Mouse (Mus musculus) cortical plate, adult 2 months (tissue): ENCODE results near the gene Cacna2d2.
A peak's percentile ranks its signal among the peaks of the same experiment; 100 is the strongest.

ENCODE experiments used
- CTCF ChIP-seq: fragments of 200-500 bp; IDR thresholded peaks from 2 replicates; pipeline ENCODE4 v1.5.1; 2011; ENCODE audit warnings: mild to moderate bottlenecking, control low read depth, low read length; ENCODE audit not compliant: insufficient read depth; ENCODE audit errors: extremely low read depth
- POLR2A ChIP-seq: fragments of 200-500 bp; IDR thresholded peaks from 2 replicates; pipeline ENCODE4 v1.6.1; 2011; ENCODE audit warnings: mild to moderate bottlenecking, low read length, control low read depth; ENCODE audit not compliant: insufficient read depth; ENCODE audit errors: extremely low read depth

DNA sequence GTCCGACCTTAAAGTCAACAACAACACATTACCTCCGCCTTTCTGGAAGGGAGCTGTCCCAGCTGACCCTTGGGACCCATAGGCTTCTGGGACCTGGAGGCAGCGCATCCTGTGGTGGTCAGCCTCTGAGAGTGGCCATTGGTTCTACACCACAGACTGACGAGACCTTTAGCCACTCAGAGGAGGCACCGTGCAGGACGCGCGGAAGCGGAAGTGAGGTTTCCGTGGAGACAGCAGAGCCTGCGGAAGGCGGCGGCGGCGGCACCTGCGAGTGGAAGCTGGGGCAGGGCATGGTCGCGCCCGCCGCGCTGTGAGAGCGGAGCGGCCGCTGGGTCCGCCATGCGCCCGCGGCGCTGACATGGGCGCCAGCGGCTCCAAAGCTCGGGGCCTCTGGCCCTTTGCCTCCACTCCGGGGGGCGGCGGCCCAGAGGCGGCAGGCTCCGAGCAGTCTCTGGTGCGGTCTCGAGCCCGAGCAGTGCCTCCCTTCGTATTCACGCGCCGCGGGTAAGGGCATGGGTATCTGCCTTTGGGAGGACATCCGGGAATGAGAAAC is 163.7 kb downstream of the Cacna2d2 start, which contains the start of gene Tusc2:
- TF ChIP-seq CTCF (no peak), POLR2A (peak; percentile 90)
